Mouse (Mus musculus): ENCODE measurements at regions not wholly inside any gene's neighbourhood (a gene's known extent, or its start where the extent isn't known, plus 50 kb on each side); places are given as distances from the start of the nearest gene placed in this dataset.
"Not testable (repeated sequence)": the region's sequence is repeated elsewhere in the genome, so short reads cannot be mapped to it uniquely, and the experiment has no call there.

- no peak for DNase-seq (ENCODE audit: low spot score in 2 of 2)
- intact Hi-C loops (cut with DNase I) = no loop called here
These were observed 137.2 kb upstream of the Pnpt1 start for GRCm38 (mm10) chr11:28993270-28993847.

- intact Hi-C loops (cut with DNase I) = no loop called here
- no peak for DNase-seq (ENCODE audit: low spot score in 2 of 2)
These were observed 132.0 kb upstream of the Pnpt1 start for GRCm38 (mm10) chr11:28998314-28999106.

GRCm38 (mm10) chr11:28999196-28999595, 131.3 kb upstream of the Pnpt1 start:
- intact Hi-C loops (cut with DNase I) = no loop called here
- DNase-seq (ENCODE audit: low spot score in 2 of 2) = no peak

GRCm38 (mm10) chr11:28999620-29000019, 130.9 kb upstream of the Pnpt1 start:
- intact Hi-C loops (cut with DNase I) = no loop called here
- no peak for DNase-seq (ENCODE audit: low spot score in 2 of 2)

GRCm38 (mm10) chr11:29000212-29000611, 130.3 kb upstream of the Pnpt1 start:
- intact Hi-C loops (cut with DNase I) = no loop called here
- DNase-seq (ENCODE audit: low spot score in 2 of 2) = no peak

- DNase-seq (ENCODE audit: low spot score in 2 of 2) = no peak
- intact Hi-C loops (cut with DNase I) = no loop called here
These were observed 113.1 kb upstream of the Pnpt1 start for GRCm38 (mm10) chr11:29017406-29017805.

GRCm38 (mm10) chr11:29040817-29041216, 89.7 kb upstream of the Pnpt1 start:
- intact Hi-C loops (cut with DNase I) = loop anchor here (2.0 to 5.0 kb wide), 3 partner anchors 229 to 430 kb away; no protein-coding TSS in a partner anchor
- peak in 1 of 2 experiments; percentile 7 for DNase-seq (ENCODE audit: low spot score in 2 of 2)

- intact Hi-C loops (cut with DNase I); DNase-seq (ENCODE audit: low spot score in 2 of 2): not testable (repeated sequence)
These were observed 82.4 kb upstream of the Pnpt1 start for GRCm38 (mm10) chr11:29047985-29048610.

- no peak for DNase-seq (ENCODE audit: low spot score in 2 of 2)
- intact Hi-C loops (cut with DNase I) = no loop called here
These were observed 77.9 kb upstream of the Pnpt1 start for GRCm38 (mm10) chr11:29052625-29053024.

GRCm38 (mm10) chr11:29069586-29069985, 61.0 kb upstream of the Pnpt1 start:
- intact Hi-C loops (cut with DNase I); DNase-seq (ENCODE audit: low spot score in 2 of 2): not testable (repeated sequence)

- intact Hi-C loops (cut with DNase I) = no loop called here
- no peak for DNase-seq (ENCODE audit: low spot score in 2 of 2)
These were observed 58.3 kb upstream of the Pnpt1 start for GRCm38 (mm10) chr11:29072231-29072630.

Measured in left cerebral cortex, postnatal 25 days (tissue).